Comparison of ENCODE assay signal across 17 mouse cellular contexts in genomic region chr5:75877609-75877971, GRCm38 (mm10).
DNase-seq lines count a peak whose midpoint lies in the region; ATAC-seq and TF ChIP-seq lines count a peak whose summit lies in the region.
"Had no signal": no experiment of that assay in that cellular context is flagged by ENCODE, and none has a peak within 500 bp of the region (broad histone marks: within the 10 kb centered on the region; RNA-seq: fewer than 3 reads in every experiment).

No protein-coding gene starts in this region.

- no peaks in the 10 kb centered on the region for H3K27me3 ChIP-seq in heart, postnatal 0 days (ENCODE audit: control insufficient read depth, insufficient read depth, low read length)
- no peaks in the 10 kb centered on the region for H3K27me3 ChIP-seq in liver, postnatal 0 days (ENCODE audit: insufficient read depth, low read length)
- H3K27me3 ChIP-seq: forebrain, embryonic 12.5 days; heart, embryonic 13.5 days; limb, embryonic 15.5 days; midbrain, embryonic 13.5 days; neural tube, embryonic 12.5 days had no signal

- TF ChIP-seq EP300 in heart, postnatal 0 days (IDR thresholded peaks at IDR 0.05; ENCODE audit: low read depth): no peak
- TF ChIP-seq EP300 in liver, postnatal 0 days (IDR thresholded peaks at IDR 0.05; ENCODE audit: low read depth): no peak

- no peak overlapping the region for H3K4me3 ChIP-seq in heart, postnatal 0 days (ENCODE audit: low read depth, low read length)
- H3K4me3 ChIP-seq in liver, postnatal 0 days (ENCODE audit: low read depth, low read length): no peak overlapping the region
- H3K4me3 ChIP-seq in brown adipose tissue, adult 24 weeks (ENCODE audit: insufficient read depth, low read depth, low read length): no peak overlapping the region
- H3K4me3 ChIP-seq: forebrain, embryonic 12.5 days; heart, embryonic 13.5 days; limb, embryonic 15.5 days; midbrain, embryonic 13.5 days; neural tube, embryonic 12.5 days had no signal

- no peaks in the 10 kb centered on the region for H3K36me3 ChIP-seq in heart, postnatal 0 days (replicated peaks; ENCODE audit: control insufficient read depth, insufficient read depth, low read length)
- no peaks in the 10 kb centered on the region for H3K36me3 ChIP-seq in liver, postnatal 0 days (replicated peaks; ENCODE audit: insufficient read depth, low read length)
- H3K36me3 ChIP-seq: forebrain, embryonic 12.5 days; heart, embryonic 13.5 days; limb, embryonic 15.5 days; midbrain, embryonic 13.5 days; neural tube, embryonic 12.5 days had no signal

- H3K4me1 ChIP-seq in heart, postnatal 0 days (ENCODE audit: control insufficient read depth, insufficient read depth): peaks cover 25% of the 10 kb centered on the region
- H3K4me1 ChIP-seq in liver, postnatal 0 days (ENCODE audit: insufficient read depth): no peaks in the 10 kb centered on the region
- peaks cover 28% of the 10 kb centered on the region for H3K4me1 ChIP-seq in brown adipose tissue, adult 24 weeks (ENCODE audit: control insufficient read depth, insufficient read depth, insufficient read length, low read length)
- H3K4me1 ChIP-seq: forebrain, embryonic 12.5 days; midbrain, embryonic 13.5 days; neural tube, embryonic 12.5 days had no signal

- no peak for ATAC-seq in heart, postnatal 0 days (ENCODE audit: insufficient read depth, low read depth)
- no peak for ATAC-seq in liver, postnatal 0 days
- ATAC-seq in granulocyte monocyte progenitor cell, adult 5-6 weeks (replicated peaks; ENCODE audit: poor library complexity, severe bottlenecking): peak; percentile 88
- ATAC-seq: inflammation-experienced regulatory T-cells, adult 6 months; midbrain, embryonic 13.5 days had no signal

- H3K4me2 ChIP-seq in heart, postnatal 0 days (ENCODE audit: low read depth, low read length): no peak overlapping the region
- no peak overlapping the region for H3K4me2 ChIP-seq in liver, postnatal 0 days (ENCODE audit: low read depth, low read length)
- H3K4me2 ChIP-seq: forebrain, embryonic 12.5 days; heart, embryonic 13.5 days; limb, embryonic 15.5 days; midbrain, embryonic 13.5 days; neural tube, embryonic 12.5 days had no signal

- TF ChIP-seq CTCF in heart, postnatal 0 days (IDR thresholded peaks at IDR 0.05; ENCODE audit: low read depth): no peak
- no peak for TF ChIP-seq CTCF in liver, postnatal 0 days (IDR thresholded peaks at IDR 0.05; ENCODE audit: low read depth)

- intact Hi-C loops in heart, postnatal 10 days (cut with DNase I): loop anchor here (2.0 kb wide), 1 partner anchor 45 kb away; no protein-coding TSS in a partner anchor

- peak overlapping the region; percentile 22; the same call in 1 of the 2 replicates for H3K27ac ChIP-seq in heart, postnatal 0 days (ENCODE audit: low read depth)
- peak overlapping the region; percentile 11; the same call in 1 of the 2 replicates for H3K27ac ChIP-seq in liver, postnatal 0 days (ENCODE audit: low read depth)
- H3K27ac ChIP-seq in brown adipose tissue, adult 24 weeks (replicated peaks; ENCODE audit: low read depth, low read length): peak overlapping the region; percentile 67
- H3K27ac ChIP-seq: forebrain, embryonic 12.5 days; limb, embryonic 15.5 days; midbrain, embryonic 13.5 days; neural tube, embryonic 12.5 days had no signal

- no peak for DNase-seq in heart, postnatal 0 days (ENCODE audit: low spot score)
- DNase-seq in heart, postnatal 10 days: no peak
- no peak for DNase-seq in liver, postnatal 0 days
- DNase-seq in liver: no peak
- no peak for DNase-seq in testis, postnatal 10 days (ENCODE audit: low spot score)
- DNase-seq: cerebellum, adult 8-10 months; gastrocnemius, postnatal 10 days; lung, postnatal 14 days; right cerebral cortex, postnatal 4 days had no signal

- WGBS in heart, postnatal 0 days: 72% methylated on average over 4 of the region's 4 CpGs
- 34% methylated on average over 4 of the region's 4 CpGs for WGBS in liver, postnatal 0 days (ENCODE audit: insufficient replicate concordance)

- no peak overlapping the region for H3K9ac ChIP-seq in heart, postnatal 0 days (replicated peaks; ENCODE audit: low read depth, low read length)
- no peak overlapping the region for H3K9ac ChIP-seq in liver, postnatal 0 days (replicated peaks)
- H3K9ac ChIP-seq: forebrain, embryonic 12.5 days; heart, embryonic 13.5 days; limb, embryonic 15.5 days; midbrain, embryonic 13.5 days; neural tube, embryonic 12.5 days had no signal

- H3K9me3 ChIP-seq in heart, postnatal 0 days (replicated peaks; ENCODE audit: control insufficient read depth, low read length): peaks cover 5% of the 10 kb centered on the region; the same call in 1 of the 2 replicates
- no peaks in the 10 kb centered on the region for H3K9me3 ChIP-seq in liver, postnatal 0 days (ENCODE audit: low read length)
- H3K9me3 ChIP-seq: heart, embryonic 13.5 days; limb, embryonic 15.5 days; midbrain, embryonic 13.5 days had no signal

Comparison
In these comparisons a context has a peak if more than half of its experiments do, and no peak if none do; other contexts are left out.
1. H3K27ac ChIP-seq: peak in every context shown above with its lines; median percentile 67 in brown adipose tissue, adult 24 weeks; 22 in heart, postnatal 0 days; 11 in liver, postnatal 0 days.